Mouse (Mus musculus) lung, embryonic 14.5 days (tissue): ENCODE results near the gene Disp1. TPM values are rescaled to one million over a fixed set of nuclear protein-coding genes. Genes with fewer than 3 reads are reported as not detected.
A peak's percentile ranks its signal among the peaks of the same experiment; 100 is the strongest.

Experiments used
- ATAC-seq: fragments of 200-750 bp; cut with Nextera tagmentation; 2 replicates; pipeline ENCODE4 v1.8.0; 2017; ENCODE audit warnings: mild to moderate bottlenecking, moderate TSS enrichment, moderate library complexity; ENCODE audit not compliant: insufficient read depth
- DNase-seq: peaks from one replicate; pipeline ENCODE4 v3.0.0-alpha.2; 2015
- H3K27ac ChIP-seq: fragments of 300-500 bp; sonication (generic); 2 replicates; pipeline ENCODE4 v1.5.1; 2014; ENCODE audit warnings: low read depth, mild to moderate bottlenecking, moderate library complexity
- H3K27me3 ChIP-seq: fragments of 300-500 bp; sonication (generic); 2 replicates; pipeline ENCODE4 v1.6.1; 2014; ENCODE audit warnings: low read length, control low read depth; ENCODE audit not compliant: insufficient read depth
- H3K36me3 ChIP-seq: fragments of 300-500 bp; sonication (generic); 2 replicates; pipeline ENCODE4 v1.6.1; 2014; ENCODE audit warnings: control low read depth; ENCODE audit not compliant: insufficient read depth
- H3K4me1 ChIP-seq: fragments of 300-500 bp; sonication (generic); 2 replicates; pipeline ENCODE4 v1.6.1; 2014; ENCODE audit warnings: antibody characterized with exemption, control low read depth; ENCODE audit not compliant: insufficient read depth
- H3K4me2 ChIP-seq: fragments of 300-500 bp; sonication (generic); 2 replicates; pipeline ENCODE4 v1.6.1; 2014; ENCODE audit warnings: mild to moderate bottlenecking
- H3K4me3 ChIP-seq: fragments of 300-500 bp; sonication (generic); 2 replicates; pipeline ENCODE4 v1.5.1; 2014; ENCODE audit warnings: low read depth, low read length
- H3K9ac ChIP-seq: fragments of 300-500 bp; sonication (generic); 2 replicates; pipeline ENCODE4 v1.6.1; 2014
- H3K9me3 ChIP-seq: fragments of 300-500 bp; sonication (generic); 2 replicates; pipeline ENCODE4 v1.6.1; 2016; ENCODE audit warnings: low read depth, low read length, control low read depth
- CTCF ChIP-seq: IDR thresholded peaks from 2 replicates; pipeline ENCODE4 v1.5.1; 2016; ENCODE audit warnings: antibody characterized with exemption, low read depth
- WGBS: fragments of 180-500 bp; shearing (Covaris S2); extraction: QIAGEN DNeasy Blood & Tissue Kit; methylation state at CpG from one replicate; pipeline ENCODE4 v1.1.7; 2014; 5-methylcytosine and 5-hydroxymethylcytosine counted together
- polyA plus RNA-seq: library from polyadenylated mRNA; unstranded; fragments of >200 nt; fragmentation: Nextera tagmentation; extraction: Ambion mirVana; gene quantifications from 2 replicates; pipeline ENCODE4 v1.2.1, GENCODE M21; 2014

Gene Disp1
- polyA plus RNA-seq, 1 experiment from 2014 or later, result 9.1 TPM

DNA sequence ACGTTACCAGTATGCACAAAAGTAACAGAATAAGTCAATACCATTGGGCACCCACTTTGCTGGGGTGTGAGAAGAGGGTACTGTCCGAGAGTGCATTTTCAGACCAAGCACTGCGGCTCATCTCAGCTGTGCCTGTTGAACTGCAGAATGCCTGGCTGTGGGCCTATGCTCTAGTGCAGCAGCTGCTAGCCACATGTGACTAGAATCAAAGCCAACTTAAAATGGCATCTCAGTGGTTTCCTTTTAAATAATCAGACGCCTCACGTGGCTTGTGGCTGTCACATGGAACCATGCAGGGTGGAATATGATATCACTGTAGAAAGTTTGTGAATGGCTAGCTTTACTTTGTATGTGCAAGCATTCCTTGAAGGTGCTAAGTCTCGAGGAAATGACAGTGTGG is 172.0 kb downstream of the Disp1 start:
- DNase-seq, result peak; percentile 77
- H3K4me2 ChIP-seq, result no peak overlapping the region
- no peak overlapping the region for H3K27ac ChIP-seq
- peaks cover 21% of the 10 kb centered on the region for H3K4me1 ChIP-seq
- 0 out of 2 replicates have a peak, but pooled peaks cover 2% of the 10 kb centered on the region for H3K27me3 ChIP-seq
- WGBS, result 58% methylated on average over 6 of the region's 6 CpGs
- TF ChIP-seq CTCF, result no peak
- H3K9me3 ChIP-seq, result no peaks in the 10 kb centered on the region
- H3K4me3 ChIP-seq, result no peak overlapping the region
- no peak; the same call in 1 of the 2 replicates for ATAC-seq
- H3K9ac ChIP-seq, result no peak overlapping the region
- H3K36me3 ChIP-seq, result no peaks in the 10 kb centered on the region

DNA sequence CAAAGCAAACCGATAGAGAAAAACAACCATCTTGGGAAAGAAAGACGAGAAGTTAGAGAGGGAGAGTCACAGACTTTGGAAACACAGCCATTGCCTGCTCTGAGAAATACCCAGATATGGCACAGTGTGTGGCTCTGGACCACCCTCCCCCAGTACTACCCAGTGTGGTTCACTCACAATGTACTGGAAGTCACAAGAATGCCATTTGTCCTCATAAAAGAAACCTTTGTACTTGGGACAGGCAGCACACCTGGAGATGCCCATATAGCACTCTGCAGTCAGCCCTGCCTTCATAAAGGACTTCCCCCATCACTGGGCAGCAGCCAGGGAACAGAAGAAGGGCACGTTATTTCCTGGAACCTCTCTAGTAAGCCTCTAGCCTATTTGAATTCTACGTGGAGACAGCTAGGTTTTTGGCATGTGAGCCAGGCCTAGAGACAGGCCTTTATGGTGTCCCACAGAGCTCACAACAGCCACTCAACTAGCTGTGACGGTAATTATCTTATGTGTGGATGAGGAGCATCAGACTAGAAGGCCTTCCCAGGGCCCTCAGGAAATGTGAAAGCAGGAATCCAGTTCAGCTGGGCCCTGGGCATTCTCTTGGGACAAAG is 173.3 kb downstream of the Disp1 start:
- H3K9me3 ChIP-seq, result no peaks in the 10 kb centered on the region
- H3K4me2 ChIP-seq, result no peak overlapping the region
- no peak for TF ChIP-seq CTCF
- DNase-seq (peak; percentile 47), ATAC-seq (peak; percentile 51; the same call in 1 of the 2 replicates)
- H3K4me1 ChIP-seq, result peaks cover 21% of the 10 kb centered on the region
- H3K9ac ChIP-seq, result no peak overlapping the region
- WGBS, result 37% methylated on average over 5 of the region's 5 CpGs
- H3K4me3 ChIP-seq, result no peak overlapping the region
- peak overlapping the region; percentile 5; the same call in 1 of the 2 replicates for H3K27ac ChIP-seq
- no peaks in the 10 kb centered on the region for H3K36me3 ChIP-seq
- H3K27me3 ChIP-seq, result 0 out of 2 replicates have a peak, but pooled peaks cover 2% of the 10 kb centered on the region

DNA sequence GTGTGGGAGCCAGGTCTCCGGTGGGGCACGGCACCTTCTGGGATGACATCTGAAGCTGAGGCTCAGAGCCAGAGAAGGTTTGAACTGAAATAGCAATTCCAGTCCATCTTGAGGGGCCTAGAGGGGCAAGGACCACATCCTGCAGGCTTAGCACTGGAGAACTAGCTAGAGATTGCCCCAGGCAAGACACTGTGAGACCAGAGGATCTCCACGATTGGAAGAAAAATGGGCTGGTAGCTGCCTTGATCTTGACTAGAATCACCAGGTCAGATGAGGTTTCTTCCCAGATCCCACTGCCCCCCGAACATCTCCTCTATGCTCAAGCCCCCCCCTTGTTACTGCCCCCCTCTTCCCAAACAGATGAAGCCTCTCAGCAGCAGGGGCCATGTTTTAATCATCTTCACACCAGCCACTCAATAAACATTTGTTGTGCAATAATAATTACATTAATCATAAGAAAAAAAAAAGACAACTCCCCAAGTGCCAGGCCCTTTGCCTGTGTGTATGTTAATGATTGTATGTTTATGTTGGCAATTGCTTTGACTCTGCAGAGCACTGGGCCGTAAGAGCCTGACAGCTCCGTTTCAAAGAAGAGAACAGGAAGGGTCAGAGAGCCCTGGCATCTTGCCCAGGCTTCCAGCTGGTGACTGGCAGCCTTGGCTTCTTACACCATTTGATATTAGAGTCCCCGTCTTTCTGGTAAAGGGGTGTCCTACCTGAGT is 174.0 kb downstream of the Disp1 start:
- Histone ChIP-seq H3K27ac (peak overlapping the region; percentile 5; the same call in 1 of the 2 replicates), H3K9ac (no peak overlapping the region), H3K4me3 (no peak overlapping the region), H3K4me1 (peaks cover 21% of the 10 kb centered on the region), H3K27me3 (peaks cover 4% of the 10 kb centered on the region; the same call in 1 of the 2 replicates), H3K36me3 (no peaks in the 10 kb centered on the region), H3K4me2 (no peak overlapping the region), H3K9me3 (no peaks in the 10 kb centered on the region)
- TF ChIP-seq CTCF, result no peak
- peak; percentile 91 for DNase-seq
- peak; percentile 88 for ATAC-seq
- WGBS, result 30% methylated on average over 7 of the region's 7 CpGs

DNA sequence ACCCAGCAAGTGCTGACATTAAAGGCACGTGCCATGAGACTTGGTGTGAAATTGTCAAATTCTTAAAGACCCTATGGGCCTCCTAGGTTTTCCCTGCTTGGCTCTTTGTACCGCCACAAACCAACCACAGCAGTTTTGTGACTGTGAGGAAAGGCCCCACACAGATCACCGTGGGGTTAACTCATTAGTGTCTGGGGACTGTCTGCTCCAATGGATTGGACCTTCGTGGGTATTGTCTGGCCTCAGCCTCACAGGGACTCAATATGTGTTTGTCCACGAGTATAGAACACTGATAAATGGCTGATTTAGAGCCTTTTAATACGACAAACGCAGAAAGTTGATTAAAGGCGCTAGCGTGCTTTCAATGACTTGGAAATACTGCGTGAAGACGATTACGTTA is 175.2 kb downstream of the Disp1 start:
- Histone ChIP-seq H3K36me3 (no peaks in the 10 kb centered on the region), H3K9me3 (no peaks in the 10 kb centered on the region), H3K27ac (no peak overlapping the region), H3K27me3 (peaks cover 5% of the 10 kb centered on the region; the same call in 1 of the 2 replicates), H3K4me2 (no peak overlapping the region), H3K9ac (no peak overlapping the region), H3K4me3 (no peak overlapping the region), H3K4me1 (peaks cover 21% of the 10 kb centered on the region)
- DNase-seq (no peak), ATAC-seq (no peak)
- WGBS, result 70% methylated on average over 12 of the region's 12 CpGs
- no peak for TF ChIP-seq CTCF

DNA sequence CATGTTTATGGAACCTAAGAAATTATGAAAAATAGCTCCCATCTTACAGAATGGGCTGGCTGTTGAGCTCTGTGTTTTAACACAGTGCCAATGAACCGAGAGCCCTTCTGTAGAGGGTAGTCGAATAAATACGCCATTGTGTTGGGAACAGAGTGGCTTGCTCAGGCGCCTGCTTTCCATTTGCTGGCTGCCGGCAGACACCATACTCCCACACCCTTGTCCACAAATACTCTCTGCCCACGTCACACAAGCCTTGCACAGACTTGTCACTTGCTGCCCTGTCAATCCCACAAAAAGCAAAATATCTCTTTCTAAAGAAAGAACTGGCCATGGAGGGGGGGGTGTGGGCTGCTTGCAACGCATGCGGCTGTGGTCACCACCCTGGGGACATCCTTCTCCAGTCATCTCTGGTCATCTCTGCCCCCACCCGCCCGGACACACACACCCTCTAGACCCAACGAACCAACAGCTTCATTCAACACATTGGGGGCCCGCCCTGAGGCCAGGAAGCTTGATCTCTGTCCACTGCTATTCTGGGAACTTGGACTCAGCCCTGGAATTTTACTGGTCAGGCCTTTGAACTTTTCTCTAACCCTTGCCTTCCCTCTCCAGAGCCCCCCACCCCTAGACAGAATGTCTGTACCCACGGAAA is 178.0 kb downstream of the Disp1 start:
- Histone ChIP-seq H3K27me3 (peaks cover 16% of the 10 kb centered on the region), H3K9ac (no peak overlapping the region), H3K27ac (no peak overlapping the region), H3K4me1 (peaks cover 14% of the 10 kb centered on the region), H3K4me2 (no peak overlapping the region), H3K36me3 (no peaks in the 10 kb centered on the region), H3K4me3 (no peak overlapping the region), H3K9me3 (no peaks in the 10 kb centered on the region)
- no peak for ATAC-seq
- 77% methylated on average over 13 of the region's 13 CpGs for WGBS
- no peak for DNase-seq
- no peak for TF ChIP-seq CTCF

DNA sequence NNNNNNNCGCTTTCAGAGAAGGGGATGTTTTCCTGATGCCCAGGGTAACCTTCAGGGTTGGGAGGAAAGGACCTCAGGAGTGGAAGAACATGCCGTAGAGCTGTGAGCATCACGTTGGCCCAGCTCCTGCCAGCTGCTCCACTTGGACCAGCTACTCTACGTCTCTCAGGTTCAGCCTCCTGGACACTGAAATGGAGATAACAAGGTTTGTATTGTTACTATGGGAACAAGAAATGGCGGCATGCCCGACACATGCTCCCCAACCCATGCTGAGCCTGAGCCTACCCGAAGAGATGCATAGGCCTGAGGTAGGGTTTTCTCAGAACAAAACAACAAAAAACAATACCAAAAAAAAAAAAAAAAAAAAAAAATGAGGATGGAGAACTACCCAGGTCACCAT is 179.6 kb downstream of the Disp1 start:
- H3K9me3 ChIP-seq, result no peaks in the 10 kb centered on the region
- no peak overlapping the region for H3K9ac ChIP-seq
- H3K4me2 ChIP-seq, result no peak overlapping the region
- no peak overlapping the region for H3K27ac ChIP-seq
- peaks cover 1% of the 10 kb centered on the region for H3K4me1 ChIP-seq
- H3K4me3 ChIP-seq, result no peak overlapping the region
- no peak; the same call in 1 of the 2 replicates for ATAC-seq
- no peak for TF ChIP-seq CTCF
- WGBS, result 57% methylated on average over 6 of the region's 7 CpGs
- peaks cover 16% of the 10 kb centered on the region for H3K27me3 ChIP-seq
- DNase-seq, result peak; percentile 48
- H3K36me3 ChIP-seq, result no peaks in the 10 kb centered on the region

DNA sequence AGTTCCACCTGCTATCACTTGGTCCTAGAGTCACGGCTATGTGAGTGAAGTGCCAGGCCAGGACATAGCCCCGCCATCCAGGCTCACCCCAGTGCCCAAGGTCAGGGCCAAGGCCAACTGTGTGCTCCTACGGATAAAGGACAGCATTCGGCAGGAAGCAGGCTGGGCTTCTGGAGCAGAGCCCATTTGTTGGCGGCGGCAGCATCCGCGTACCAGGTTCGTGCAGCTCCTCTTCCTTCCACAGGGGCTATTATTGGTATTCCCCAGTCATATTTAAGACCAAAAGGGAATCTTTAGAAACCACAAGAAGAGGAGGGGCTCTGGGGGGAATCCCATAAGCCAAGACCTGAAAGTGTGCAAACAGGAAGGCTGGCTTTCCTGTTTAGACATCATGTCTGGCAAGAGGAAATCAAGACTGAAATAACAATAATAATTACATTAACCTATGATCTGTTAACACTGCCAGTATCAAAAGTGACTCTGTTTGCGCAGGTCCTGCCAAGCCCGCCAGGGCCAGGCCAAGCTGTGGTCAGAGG is 180.4 kb downstream of the Disp1 start:
- Histone ChIP-seq H3K4me1 (no peaks in the 10 kb centered on the region), H3K9ac (no peak overlapping the region), H3K4me2 (no peak overlapping the region), H3K27me3 (peaks cover 16% of the 10 kb centered on the region), H3K9me3 (no peaks in the 10 kb centered on the region), H3K4me3 (no peak overlapping the region), H3K36me3 (no peaks in the 10 kb centered on the region), H3K27ac (no peak overlapping the region)
- DNase-seq (peak; percentile 73), ATAC-seq (peak; percentile 65)
- no peak; the same call in 1 of the 2 replicates for TF ChIP-seq CTCF
- 58% methylated on average over 11 of the region's 11 CpGs for WGBS
